14 mouse cellular contexts compared by ENCODE assay signal in the genomic region with DNA sequence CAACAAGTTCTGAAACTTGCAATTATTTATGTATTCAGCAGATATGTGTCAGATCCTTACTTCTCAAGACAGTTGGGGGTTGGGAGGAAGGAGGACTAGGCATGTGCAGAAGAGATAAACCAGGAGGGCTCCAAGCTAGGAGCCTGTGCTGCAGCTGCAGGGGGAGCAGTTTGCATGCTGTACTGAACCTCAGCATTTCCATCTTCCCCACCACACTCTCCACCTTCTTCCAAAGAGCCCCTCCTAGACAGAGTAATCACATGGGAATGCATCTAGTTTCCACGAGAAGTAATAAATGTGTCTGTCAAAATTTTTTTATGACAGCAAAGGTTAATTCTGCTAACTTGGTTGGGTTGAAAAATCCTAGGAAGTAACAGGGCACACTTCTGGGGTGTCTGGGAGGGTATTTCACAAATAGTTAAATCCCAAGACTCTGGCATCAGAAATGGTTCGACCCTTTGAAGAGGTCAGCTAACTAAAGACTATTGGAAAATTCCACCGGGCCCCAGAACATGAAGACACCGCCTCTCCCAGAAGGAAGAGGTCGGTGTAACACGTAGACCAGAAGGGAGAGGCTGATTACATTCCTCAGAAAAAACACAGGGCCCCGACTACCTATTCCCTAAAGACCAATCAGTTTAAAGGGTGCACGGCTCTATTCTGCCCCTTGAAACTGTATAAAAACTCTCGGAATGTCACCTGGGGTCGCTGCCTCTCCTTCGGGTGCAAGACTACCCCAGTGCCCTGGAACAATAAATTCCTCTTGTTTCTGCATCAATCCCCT.
"Had no signal": no experiment of that assay in that cellular context is flagged by ENCODE, and none has a peak within 500 bp of the region (broad histone marks: within the 10 kb centered on the region; RNA-seq: fewer than 3 reads in every experiment).

No protein-coding gene starts in this region.

- H3K9me3 ChIP-seq: limb, embryonic 10.5 days; liver, embryonic 13.5 days; lung, embryonic 15.5 days; neural tube, embryonic 12.5 days; stomach, embryonic 15.5 days had no signal

- ATAC-seq: liver, postnatal 0 days had no signal

- H3K4me2 ChIP-seq: liver, embryonic 13.5 days; lung, embryonic 15.5 days; midbrain, embryonic 11.5 days; neural tube, embryonic 12.5 days; stomach, embryonic 15.5 days had no signal

- H3K27me3 ChIP-seq: liver, embryonic 13.5 days; lung, embryonic 15.5 days; neural tube, embryonic 12.5 days; stomach, embryonic 15.5 days had no signal

- H3K4me1 ChIP-seq: limb, embryonic 10.5 days; liver, embryonic 13.5 days; lung, embryonic 15.5 days; megakaryocyte, embryonic 14.5 days; neural tube, embryonic 12.5 days; stomach, embryonic 15.5 days had no signal

- DNase-seq: kidney, adult 9 months; kidney, postnatal 10 days; liver, embryonic 13.5 days; liver, postnatal 0 days; lung, postnatal 14 days; right cerebral cortex, postnatal 14 days; thymus, postnatal 36 days had no signal

- H3K4me3 ChIP-seq: limb, embryonic 10.5 days; liver, embryonic 13.5 days; lung, embryonic 15.5 days; megakaryocyte, embryonic 14.5 days; neural tube, embryonic 12.5 days; stomach, embryonic 15.5 days had no signal

- H3K27ac ChIP-seq: limb, embryonic 10.5 days; liver, embryonic 13.5 days; lung, embryonic 15.5 days; macrophage; neural tube, embryonic 12.5 days; stomach, embryonic 15.5 days had no signal

- H3K36me3 ChIP-seq: limb, embryonic 10.5 days; liver, embryonic 13.5 days; lung, embryonic 15.5 days; neural tube, embryonic 12.5 days; stomach, embryonic 15.5 days had no signal

- H3K9ac ChIP-seq: liver, embryonic 13.5 days; liver, postnatal 0 days; lung, embryonic 15.5 days; neural tube, embryonic 12.5 days; stomach, embryonic 15.5 days had no signal
